Mouse (Mus musculus): ENCODE measurements around the gene Mmp9. TPM values are rescaled to one million over a fixed set of nuclear protein-coding genes. Genes with fewer than 3 reads are reported as not detected.

Gene Mmp9
- polyA plus RNA-seq, 1 experiment from 2014 or later, result 5.9 TPM

DNA sequence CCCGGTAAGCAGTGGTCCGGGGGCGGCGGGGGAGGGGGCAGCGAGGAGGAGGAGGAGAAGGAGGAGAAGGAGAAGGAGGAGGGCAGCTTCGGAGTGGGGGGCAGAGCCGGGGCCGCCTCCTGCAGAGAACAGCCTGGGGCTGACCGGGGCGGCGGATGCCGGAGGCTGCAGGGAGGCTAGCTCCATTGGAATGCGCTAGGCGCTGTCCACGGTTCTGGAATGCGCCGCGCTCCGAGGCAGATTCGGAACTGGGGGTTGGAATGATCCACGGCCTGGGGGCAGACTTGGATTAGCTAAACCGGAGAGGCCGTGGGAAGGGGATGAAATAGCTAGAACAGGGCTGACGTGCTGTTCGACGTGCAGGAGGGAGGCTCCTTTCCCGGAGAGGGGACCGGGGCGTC is 27.9 kb downstream of the Mmp9 start:
- H3K4me2 ChIP-seq, result peak overlapping the region; percentile 33
- no peak overlapping the region for H3K27ac ChIP-seq (replicated peaks)
- H3K9ac ChIP-seq, result no peak overlapping the region
- H3K27me3 ChIP-seq, result peaks cover 93% of the 10 kb centered on the region
- 0 out of 2 replicates have a peak overlapping the region, but pooled peaks have one; percentile 4 for H3K4me3 ChIP-seq (replicated peaks)
- H3K36me3 ChIP-seq (replicated peaks), result no peaks in the 10 kb centered on the region
- ATAC-seq (ENCODE audit: insufficient read depth), result no peak; the same call in 1 of the 2 replicates
- under 1% methylated on average over 28 of the region's 29 CpGs for WGBS (ENCODE audit: insufficient replicate concordance)
- H3K4me1 ChIP-seq (replicated peaks), result peaks cover 7% of the 10 kb centered on the region; the same call in 1 of the 2 replicates
- H3K9me3 ChIP-seq (replicated peaks), result no peaks in the 10 kb centered on the region

DNA sequence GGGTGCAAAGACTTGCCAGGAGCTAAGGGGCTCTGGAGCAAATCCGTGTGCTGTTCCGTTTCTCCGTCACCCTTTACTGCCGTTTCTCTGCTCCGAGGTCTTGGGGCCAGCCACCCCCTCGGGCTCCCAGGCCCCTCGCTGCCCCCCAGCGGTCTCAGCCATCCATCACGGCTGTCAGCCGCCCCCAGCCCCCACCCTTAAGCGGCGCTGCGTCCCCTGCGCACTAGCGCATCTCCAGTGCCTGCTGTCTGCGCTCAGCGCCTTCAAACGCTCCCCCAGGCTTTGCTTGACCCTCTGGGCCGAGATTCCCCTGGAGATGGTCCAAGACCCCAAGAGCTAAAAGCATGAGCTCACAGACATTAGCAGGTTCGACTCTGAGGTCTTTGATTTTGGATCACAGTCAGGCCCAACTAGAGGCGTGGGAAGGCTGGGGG is 28.8 kb downstream of the Mmp9 start:
- Histone ChIP-seq H3K4me3 (replicated peaks) (no peak overlapping the region), H3K4me1 (replicated peaks) (peaks cover 7% of the 10 kb centered on the region; the same call in 1 of the 2 replicates), H3K4me2 (no peak overlapping the region), H3K27ac (replicated peaks) (no peak overlapping the region), H3K9ac (no peak overlapping the region), H3K36me3 (replicated peaks) (no peaks in the 10 kb centered on the region), H3K27me3 (peaks cover 92% of the 10 kb centered on the region), H3K9me3 (replicated peaks) (no peaks in the 10 kb centered on the region)
- under 1% methylated on average over 21 of the region's 21 CpGs for WGBS (ENCODE audit: insufficient replicate concordance)
- ATAC-seq (ENCODE audit: insufficient read depth), result no peak

DNA sequence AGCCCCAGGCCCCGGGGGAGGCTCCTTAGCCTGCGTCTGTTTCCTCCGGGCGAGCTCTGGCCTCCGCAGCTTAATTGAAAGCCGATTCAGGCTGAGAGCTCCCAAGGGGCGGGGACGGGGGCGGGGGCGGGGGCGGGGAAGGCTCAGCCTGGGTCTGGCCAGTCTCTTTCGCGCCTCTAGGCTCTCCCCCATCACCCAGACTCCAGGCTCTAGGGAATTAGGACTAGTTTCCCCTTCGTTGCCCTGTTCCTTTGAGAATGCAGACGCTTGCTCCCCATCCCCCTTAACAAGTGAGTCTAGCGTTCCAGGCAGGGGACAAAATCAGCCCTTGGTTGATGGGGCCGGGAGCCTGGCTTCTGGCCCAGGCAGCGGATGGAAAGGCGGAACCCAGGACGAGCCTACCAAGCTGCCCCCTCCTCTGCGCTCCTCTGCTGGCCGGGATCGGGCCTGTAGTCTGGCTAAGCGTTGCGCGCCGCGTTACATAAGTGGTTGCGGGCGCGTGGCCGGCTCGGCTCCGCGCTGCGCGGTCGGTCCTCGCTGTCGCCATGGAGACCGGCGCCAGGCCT is 30.1 kb downstream of the Mmp9 start:
- no peak for ATAC-seq (ENCODE audit: insufficient read depth)
- H3K36me3 ChIP-seq (replicated peaks), result no peaks in the 10 kb centered on the region
- peaks cover 79% of the 10 kb centered on the region for H3K27me3 ChIP-seq
- no peak overlapping the region for H3K4me3 ChIP-seq (replicated peaks)
- H3K9me3 ChIP-seq (replicated peaks), result no peaks in the 10 kb centered on the region
- no peak overlapping the region for H3K27ac ChIP-seq (replicated peaks)
- 3% methylated on average over 42 of the region's 42 CpGs for WGBS (ENCODE audit: insufficient replicate concordance)
- peaks cover 7% of the 10 kb centered on the region; the same call in 1 of the 2 replicates for H3K4me1 ChIP-seq (replicated peaks)
- no peak overlapping the region for H3K4me2 ChIP-seq
- no peak overlapping the region for H3K9ac ChIP-seq

DNA sequence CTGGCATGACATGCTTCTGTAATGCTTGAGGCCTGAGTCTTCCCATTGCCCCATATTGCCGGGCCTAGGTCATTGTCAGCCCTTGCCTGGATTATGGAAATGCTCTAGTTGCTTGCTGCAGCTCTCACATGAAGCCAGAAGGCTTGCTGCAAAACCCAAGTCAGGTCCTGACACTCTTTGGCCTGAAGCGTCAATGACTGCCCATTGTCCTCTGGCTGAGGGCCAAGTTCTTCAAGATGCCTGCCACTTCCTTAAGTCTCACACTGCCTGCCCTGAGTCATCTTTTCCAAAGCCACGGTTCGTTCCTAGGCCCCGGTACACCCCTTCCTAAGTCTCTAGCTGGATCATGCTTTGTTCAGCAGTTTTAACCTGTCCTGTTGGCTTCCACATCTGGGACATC is 32.1 kb downstream of the Mmp9 start:
- peaks cover 64% of the 10 kb centered on the region for H3K27me3 ChIP-seq
- H3K4me3 ChIP-seq (replicated peaks), result no peak overlapping the region
- H3K27ac ChIP-seq (replicated peaks), result no peak overlapping the region
- no peaks in the 10 kb centered on the region for H3K9me3 ChIP-seq (replicated peaks)
- no peak overlapping the region for H3K4me2 ChIP-seq
- no peak for ATAC-seq (ENCODE audit: insufficient read depth)
- WGBS (ENCODE audit: insufficient replicate concordance), result 37% methylated on average over 5 of the region's 5 CpGs
- peaks cover 7% of the 10 kb centered on the region; the same call in 1 of the 2 replicates for H3K4me1 ChIP-seq (replicated peaks)
- no peak overlapping the region for H3K9ac ChIP-seq
- H3K36me3 ChIP-seq (replicated peaks), result no peaks in the 10 kb centered on the region

DNA sequence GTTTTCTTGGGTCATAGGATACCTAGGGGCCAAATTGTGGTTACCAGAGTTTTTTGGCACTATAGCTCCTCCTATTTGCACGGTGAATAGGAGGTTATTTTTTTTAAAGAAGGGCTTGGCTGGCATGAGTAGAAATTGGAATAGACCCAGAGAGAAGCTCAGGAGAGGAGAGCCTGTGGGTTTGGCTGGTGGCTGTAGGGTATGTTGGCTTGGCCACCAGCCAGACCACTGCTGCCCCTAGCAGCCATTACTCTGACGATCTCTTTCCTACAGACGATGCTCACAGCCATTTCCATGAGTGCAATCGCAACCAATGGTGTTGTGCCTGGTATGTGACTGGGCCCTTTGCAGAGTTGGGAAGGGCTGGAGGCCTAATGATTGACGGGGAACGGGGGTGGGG is 35.0 kb downstream of the Mmp9 start:
- Histone ChIP-seq H3K4me2 (no peak overlapping the region), H3K27ac (replicated peaks) (no peak overlapping the region), H3K36me3 (replicated peaks) (no peaks in the 10 kb centered on the region), H3K4me3 (replicated peaks) (no peak overlapping the region), H3K4me1 (replicated peaks) (no peaks in the 10 kb centered on the region), H3K9me3 (replicated peaks) (no peaks in the 10 kb centered on the region), H3K9ac (no peak overlapping the region), H3K27me3 (peaks cover 34% of the 10 kb centered on the region)
- 58% methylated on average over 6 of the region's 6 CpGs for WGBS (ENCODE audit: insufficient replicate concordance)
- ATAC-seq (ENCODE audit: insufficient read depth), result no peak

DNA sequence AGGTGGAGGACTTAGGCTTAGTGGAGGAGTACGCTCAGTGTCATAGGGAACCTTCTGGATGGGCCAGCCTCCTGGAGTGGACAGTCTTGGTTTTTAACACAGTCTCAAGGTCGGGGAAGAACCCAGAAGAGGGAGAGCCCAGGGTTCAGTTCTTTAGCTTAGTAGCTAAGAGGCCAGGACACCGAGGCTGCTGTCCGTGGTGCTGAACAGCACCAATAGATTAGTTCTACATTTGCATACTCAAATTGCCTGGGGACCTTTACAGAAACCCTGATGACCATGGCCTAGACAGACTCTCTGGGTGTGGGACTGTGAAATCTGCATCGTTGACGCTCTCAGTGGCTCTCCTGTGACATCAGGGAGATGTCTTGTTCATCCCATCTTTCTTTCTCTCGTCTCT is 39.2 kb downstream of the Mmp9 start:
- 20% methylated on average over 7 of the region's 7 CpGs for WGBS (ENCODE audit: insufficient replicate concordance)
- H3K4me3 ChIP-seq (replicated peaks), result no peak overlapping the region
- no peak for ATAC-seq (ENCODE audit: insufficient read depth)

DNA sequence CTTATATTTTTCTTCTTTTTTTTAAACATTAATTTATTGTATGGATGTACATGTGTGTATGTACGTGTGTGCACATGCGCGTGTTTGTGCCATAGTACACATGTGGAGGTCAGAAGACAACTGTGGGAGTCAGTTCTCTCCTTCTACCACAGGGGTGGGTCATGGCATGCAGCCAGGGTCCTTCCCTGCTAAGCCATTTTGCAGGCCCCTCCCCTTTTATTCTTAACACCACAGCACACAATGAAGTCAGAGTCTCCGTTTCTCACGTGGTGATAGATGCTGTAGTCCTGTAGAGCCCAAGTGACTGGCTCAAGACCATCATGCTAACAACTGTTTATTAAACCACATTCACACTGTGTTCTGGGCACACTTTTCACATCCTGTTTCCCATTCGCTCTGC is 45.4 kb downstream of the Mmp9 start:
- H3K4me3 ChIP-seq (replicated peaks), result no peak overlapping the region
- H3K9ac ChIP-seq, result no peak overlapping the region
- no peak overlapping the region for H3K27ac ChIP-seq (replicated peaks)
- peaks cover 13% of the 10 kb centered on the region; the same call in 1 of the 2 replicates for H3K27me3 ChIP-seq
- ATAC-seq (ENCODE audit: insufficient read depth), result no peak
- H3K9me3 ChIP-seq (replicated peaks), result no peaks in the 10 kb centered on the region
- no peaks in the 10 kb centered on the region for H3K36me3 ChIP-seq (replicated peaks)
- WGBS (ENCODE audit: insufficient replicate concordance), result 74% methylated on average over 6 of the region's 6 CpGs
- no peaks in the 10 kb centered on the region for H3K4me1 ChIP-seq (replicated peaks)
- H3K4me2 ChIP-seq, result no peak overlapping the region

More for the DNA sequence above, 39.2 kb downstream of the Mmp9 start:
- H3K27me3 ChIP-seq, result 0 out of 2 replicates have a peak, but pooled peaks cover 10% of the 10 kb centered on the region
- H3K9ac ChIP-seq, result no peak overlapping the region
- H3K27ac ChIP-seq (replicated peaks), result no peak overlapping the region
- no peaks in the 10 kb centered on the region for H3K36me3 ChIP-seq (replicated peaks)
- no peaks in the 10 kb centered on the region for H3K9me3 ChIP-seq (replicated peaks)
- no peak overlapping the region for H3K4me2 ChIP-seq
- H3K4me1 ChIP-seq (replicated peaks), result no peaks in the 10 kb centered on the region

DNA sequence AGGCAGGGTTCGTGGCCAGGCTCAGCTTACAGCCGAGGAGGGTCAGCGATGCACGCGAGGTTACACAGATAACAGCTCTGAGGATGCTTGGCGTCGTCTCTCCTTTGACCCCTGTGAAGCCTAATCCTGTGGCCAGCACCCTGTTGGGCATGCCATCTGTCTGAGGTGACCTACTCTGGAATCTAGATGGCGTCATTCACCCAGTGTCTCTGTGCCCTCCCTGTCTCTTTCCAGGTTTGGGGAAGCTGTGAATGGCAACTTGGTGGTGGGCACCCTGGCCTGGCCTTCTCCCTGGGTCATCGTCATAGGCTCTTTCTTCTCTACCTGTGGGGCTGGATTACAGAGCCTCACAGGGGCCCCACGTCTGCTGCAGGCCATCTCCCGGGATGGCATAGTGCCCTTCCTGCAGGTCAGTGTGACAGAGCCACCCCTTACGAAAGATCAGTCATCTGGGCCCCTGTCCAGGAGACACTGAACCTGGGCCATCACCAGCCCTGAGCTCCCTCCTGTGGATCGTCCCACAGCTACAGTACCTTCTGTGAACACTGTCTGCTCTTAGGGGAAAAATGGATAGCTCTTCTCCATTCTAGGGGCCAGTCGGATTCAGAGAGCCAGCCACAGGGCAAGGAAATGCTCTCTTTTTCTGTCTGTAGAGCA is 45.9 kb downstream of the Mmp9 start:
- ATAC-seq (ENCODE audit: insufficient read depth), result no peak
- WGBS (ENCODE audit: insufficient replicate concordance), result 62% methylated on average over 14 of the region's 14 CpGs
- Histone ChIP-seq H3K9ac (no peak overlapping the region), H3K4me2 (no peak overlapping the region), H3K27ac (replicated peaks) (no peak overlapping the region), H3K9me3 (replicated peaks) (no peaks in the 10 kb centered on the region), H3K4me3 (replicated peaks) (no peak overlapping the region), H3K4me1 (replicated peaks) (no peaks in the 10 kb centered on the region), H3K27me3 (peaks cover 17% of the 10 kb centered on the region; the same call in 1 of the 2 replicates), H3K36me3 (replicated peaks) (no peaks in the 10 kb centered on the region)

DNA sequence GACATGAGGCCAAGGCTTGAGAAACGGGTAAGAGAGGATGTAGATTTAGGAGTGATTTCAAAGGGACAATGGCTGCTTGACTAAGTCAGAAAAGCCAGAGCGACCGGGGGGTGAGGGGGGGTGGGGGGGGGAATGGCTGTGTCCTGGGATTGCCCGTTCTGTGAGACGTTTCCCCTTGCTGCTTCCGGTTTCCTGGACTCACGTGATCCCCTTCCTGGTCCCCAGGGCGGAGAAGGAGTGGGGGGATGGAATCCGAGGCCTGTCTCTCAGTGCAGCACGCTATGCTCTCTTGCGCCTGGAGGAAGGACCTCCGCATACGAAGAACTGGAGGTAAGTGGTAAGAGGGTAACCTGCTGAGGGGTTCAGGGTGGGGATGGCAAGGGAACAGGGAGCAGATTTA is 48.2 kb downstream of the Mmp9 start:
- 37% methylated on average over 13 of the region's 13 CpGs for WGBS (ENCODE audit: insufficient replicate concordance)
- Histone ChIP-seq H3K9me3 (replicated peaks) (no peaks in the 10 kb centered on the region), H3K27me3 (peaks cover 12% of the 10 kb centered on the region; the same call in 1 of the 2 replicates)

DNA sequence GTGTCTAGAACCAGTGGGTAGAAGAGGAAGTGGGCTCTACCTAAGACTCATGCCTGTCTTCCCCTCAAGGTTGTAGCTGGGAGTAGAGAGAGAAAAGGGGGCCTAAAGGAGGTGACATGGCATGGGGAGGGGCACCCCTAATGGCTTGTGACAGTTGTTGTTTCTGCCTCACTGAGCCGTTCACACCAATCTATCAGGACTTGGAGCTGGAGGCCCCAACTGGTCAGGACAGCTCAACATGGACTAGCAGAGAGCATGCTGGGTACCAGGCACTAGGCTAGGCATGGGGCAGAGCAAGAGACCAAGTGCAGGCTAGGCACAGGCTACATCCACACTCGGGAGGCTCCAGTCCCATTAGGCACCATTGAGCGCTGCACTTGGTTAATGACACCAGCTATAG is 50.5 kb downstream of the Mmp9 start:
- Histone ChIP-seq H3K27ac (replicated peaks) (no peak overlapping the region), H3K9me3 (replicated peaks) (no peaks in the 10 kb centered on the region), H3K4me1 (replicated peaks) (no peaks in the 10 kb centered on the region; the same call in 1 of the 2 replicates), H3K36me3 (replicated peaks) (no peaks in the 10 kb centered on the region), H3K9ac (no peak overlapping the region), H3K4me2 (no peak overlapping the region), H3K4me3 (replicated peaks) (no peak overlapping the region), H3K27me3 (peaks cover 36% of the 10 kb centered on the region)
- no peak for ATAC-seq (ENCODE audit: insufficient read depth)
- 68% methylated on average over 3 of the region's 3 CpGs for WGBS (ENCODE audit: insufficient replicate concordance)

More for the DNA sequence above, 48.2 kb downstream of the Mmp9 start:
- H3K27ac ChIP-seq (replicated peaks), result no peak overlapping the region
- no peaks in the 10 kb centered on the region for H3K36me3 ChIP-seq (replicated peaks)
- no peak overlapping the region for H3K4me3 ChIP-seq (replicated peaks)
- no peak overlapping the region for H3K9ac ChIP-seq
- H3K4me2 ChIP-seq, result no peak overlapping the region
- no peaks in the 10 kb centered on the region; the same call in 1 of the 2 replicates for H3K4me1 ChIP-seq (replicated peaks)
- ATAC-seq (ENCODE audit: insufficient read depth), result no peak

DNA sequence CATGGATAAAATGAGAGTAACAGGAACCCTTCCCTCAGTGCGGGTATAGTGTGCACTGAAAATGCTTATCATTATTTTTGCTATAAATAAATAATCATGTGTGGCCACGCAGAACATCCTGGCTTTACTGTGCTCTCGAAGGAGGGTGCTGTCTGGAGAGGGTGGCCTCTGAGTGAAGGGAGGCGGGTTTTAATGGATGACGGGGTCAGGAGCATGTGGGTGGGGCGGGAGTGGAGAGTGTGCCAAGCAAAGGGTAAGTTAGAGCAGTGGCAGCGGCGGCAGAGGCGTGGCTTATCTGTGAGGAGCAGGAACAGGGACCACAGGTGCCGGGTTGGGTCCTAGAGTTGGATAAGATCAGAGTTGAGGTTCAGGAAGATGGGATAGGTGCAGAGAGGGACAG is 51.2 kb downstream of the Mmp9 start:
- no peak for ATAC-seq (ENCODE audit: insufficient read depth)
- Histone ChIP-seq H3K27me3 (peaks cover 43% of the 10 kb centered on the region), H3K4me3 (replicated peaks) (no peak overlapping the region), H3K4me2 (no peak overlapping the region), H3K9ac (no peak overlapping the region), H3K4me1 (replicated peaks) (no peaks in the 10 kb centered on the region; the same call in 1 of the 2 replicates), H3K27ac (replicated peaks) (no peak overlapping the region), H3K9me3 (replicated peaks) (no peaks in the 10 kb centered on the region), H3K36me3 (replicated peaks) (no peaks in the 10 kb centered on the region)
- 25% methylated on average over 10 of the region's 10 CpGs for WGBS (ENCODE audit: insufficient replicate concordance)
